Mouse (Mus musculus) testis, adult 2 months (tissue): Measurements from ENCODE around the gene Dlg2. TPM values are rescaled to one million over a fixed set of nuclear protein-coding genes. Genes with fewer than 3 reads are reported as not detected.

Experiments
- H3K27ac ChIP-seq: fragments of 200-500 bp; 2 replicates; pipeline ENCODE4 v1.5.1; 2012; ENCODE audit warnings: low read depth, low read length; ENCODE audit not compliant: control insufficient read depth, insufficient read depth
- H3K27me3 ChIP-seq: fragments of 200-500 bp; 2 replicates; pipeline ENCODE4 v1.6.1; 2012; ENCODE audit warnings: mild to moderate bottlenecking, low read length, moderate library complexity; ENCODE audit not compliant: control insufficient read depth, insufficient read depth
- H3K36me3 ChIP-seq: fragments of 200-500 bp; 2 replicates; pipeline ENCODE4 v1.6.1; 2012; ENCODE audit warnings: mild to moderate bottlenecking, low read length; ENCODE audit not compliant: control insufficient read depth, insufficient read depth
- H3K4me1 ChIP-seq: fragments of 200-500 bp; 2 replicates; pipeline ENCODE4 v1.6.1; 2012; ENCODE audit warnings: low read length; ENCODE audit not compliant: control insufficient read depth, insufficient read depth
- H3K4me3 ChIP-seq: fragments of 200-500 bp; 2 replicates; pipeline ENCODE4 v1.5.1; 2012; ENCODE audit warnings: low read depth, mild to moderate bottlenecking, low read length, moderate library complexity, mixed read lengths; ENCODE audit not compliant: control insufficient read depth
- CTCF ChIP-seq: fragments of 200-500 bp; IDR thresholded peaks from 2 replicates; pipeline ENCODE4 v1.5.1; 2012; ENCODE audit warnings: low read depth, mild to moderate bottlenecking, inconsistent platforms, low read length, moderate library complexity; ENCODE audit not compliant: control insufficient read depth, insufficient read depth, insufficient replicate concordance
- POLR2A ChIP-seq: fragments of 200-500 bp; IDR thresholded peaks from 2 replicates; pipeline ENCODE4 v1.6.1; 2012; ENCODE audit warnings: low read depth, mild to moderate bottlenecking, inconsistent platforms, low read length, moderate library complexity; ENCODE audit not compliant: control insufficient read depth
- polyA plus RNA-seq: library from polyadenylated mRNA; depleted of rRNA; stranded (reverse); fragments of >200 nt; gene quantifications from 2 replicates; pipeline ENCODE4 v1.2.3, GENCODE M21; 2012

The Dlg2 gene
- polyA plus RNA-seq, 1 experiment = 13.3 TPM

DNA sequence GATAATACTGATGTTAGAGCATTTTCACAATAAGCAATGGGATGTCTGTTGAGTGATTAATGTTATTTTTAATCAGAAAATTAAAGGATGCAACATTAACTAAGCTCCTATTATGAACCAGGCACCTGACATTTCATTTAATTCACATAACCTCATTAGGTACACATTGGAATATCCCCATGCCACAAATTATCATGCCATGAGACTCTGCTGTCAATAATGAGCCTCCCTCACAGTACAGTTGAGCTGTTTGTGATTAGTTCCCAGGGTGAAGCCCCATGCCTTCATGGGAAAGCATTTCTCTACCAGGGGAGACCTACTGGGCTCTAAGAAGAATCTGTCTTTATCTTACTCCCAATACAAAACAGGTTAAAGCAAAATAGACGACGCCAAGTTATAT lies 697.1 kb downstream of the Dlg2 start:
- TF ChIP-seq CTCF (no peak), POLR2A (no peak)
- H3K27me3 ChIP-seq = no peaks in the 10 kb centered on the region
- no peaks in the 10 kb centered on the region for H3K36me3 ChIP-seq
- H3K4me1 ChIP-seq = no peaks in the 10 kb centered on the region
- no peak overlapping the region for H3K4me3 ChIP-seq
- no peak overlapping the region for H3K27ac ChIP-seq

DNA sequence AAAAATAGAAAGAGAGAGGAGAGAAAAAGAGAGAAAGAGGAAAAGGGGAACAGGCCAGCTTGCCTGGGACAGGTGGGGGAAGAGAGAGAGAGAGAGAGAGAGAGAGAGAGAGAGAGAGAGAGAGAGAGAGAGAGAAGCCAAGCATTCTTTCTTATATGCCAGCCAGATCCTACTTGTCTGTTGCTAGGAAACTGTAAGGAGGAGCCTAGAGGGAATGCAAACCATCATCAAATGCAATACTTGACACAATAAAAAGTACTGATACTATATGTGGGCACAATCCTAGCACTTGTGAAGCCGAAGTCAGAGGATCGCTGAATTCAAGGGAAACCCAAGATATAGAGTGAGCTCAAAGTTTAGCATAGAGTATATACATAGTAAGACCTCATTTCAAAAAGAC lies 711.7 kb downstream of the Dlg2 start:
- no peaks in the 10 kb centered on the region for H3K36me3 ChIP-seq
- H3K4me1 ChIP-seq = no peaks in the 10 kb centered on the region
- no peak for TF ChIP-seq CTCF
- no peak for TF ChIP-seq POLR2A
- no peak overlapping the region for H3K4me3 ChIP-seq
- no peaks in the 10 kb centered on the region for H3K27me3 ChIP-seq
- no peak overlapping the region for H3K27ac ChIP-seq

GRCm38 (mm10) chr7:91199372-91199771 lies 722.9 kb downstream of the Dlg2 start:
- TF ChIP-seq CTCF (no peak), POLR2A (no peak)
- Histone ChIP-seq H3K27ac (no peak overlapping the region), H3K36me3 (no peaks in the 10 kb centered on the region)

DNA sequence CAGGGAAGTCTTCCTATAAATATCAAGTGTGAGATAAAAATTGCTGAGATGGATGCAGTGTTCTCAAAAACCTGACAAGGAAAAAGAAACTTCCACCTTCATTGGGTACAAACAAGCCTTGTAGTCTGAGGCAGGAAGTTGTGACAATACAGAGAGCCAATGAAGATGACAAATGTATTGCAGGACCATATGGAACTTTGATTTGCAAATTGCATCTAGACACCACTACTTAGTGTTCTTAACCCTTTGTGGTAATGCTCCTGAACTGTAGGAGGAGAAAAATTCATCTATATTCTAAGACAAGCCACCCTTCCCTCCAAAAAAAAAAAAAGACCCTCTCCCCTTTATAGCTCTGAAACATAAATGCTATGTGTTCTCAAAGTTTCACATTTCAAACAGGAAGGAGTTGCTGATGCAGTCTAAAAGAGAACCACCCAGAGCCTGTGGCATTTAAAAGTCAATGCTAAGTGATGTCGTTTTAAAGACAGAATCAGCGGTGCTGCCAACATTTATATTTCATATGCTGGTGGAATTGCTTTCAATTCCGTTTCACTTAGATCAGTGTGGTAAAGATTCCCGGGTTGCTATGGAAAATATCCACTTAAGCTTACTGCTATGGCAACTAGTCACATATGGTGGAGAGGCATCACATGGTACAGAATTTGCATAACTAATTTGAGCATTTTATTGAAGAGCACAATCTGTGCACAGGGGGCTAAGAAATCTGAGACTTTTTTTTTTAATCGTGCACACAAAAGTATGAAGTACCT lies 731.8 kb downstream of the Dlg2 start:
- no peaks in the 10 kb centered on the region for H3K4me1 ChIP-seq
- no peaks in the 10 kb centered on the region for H3K27me3 ChIP-seq
- no peak overlapping the region for H3K27ac ChIP-seq
- no peaks in the 10 kb centered on the region for H3K36me3 ChIP-seq
- no peak overlapping the region for H3K4me3 ChIP-seq
- TF ChIP-seq CTCF (no peak), POLR2A (no peak)

More at GRCm38 (mm10) chr7:91199372-91199771, 722.9 kb downstream of the Dlg2 start:
- Histone ChIP-seq H3K4me3 (no peak overlapping the region), H3K4me1 (no peaks in the 10 kb centered on the region), H3K27me3 (no peaks in the 10 kb centered on the region)

DNA sequence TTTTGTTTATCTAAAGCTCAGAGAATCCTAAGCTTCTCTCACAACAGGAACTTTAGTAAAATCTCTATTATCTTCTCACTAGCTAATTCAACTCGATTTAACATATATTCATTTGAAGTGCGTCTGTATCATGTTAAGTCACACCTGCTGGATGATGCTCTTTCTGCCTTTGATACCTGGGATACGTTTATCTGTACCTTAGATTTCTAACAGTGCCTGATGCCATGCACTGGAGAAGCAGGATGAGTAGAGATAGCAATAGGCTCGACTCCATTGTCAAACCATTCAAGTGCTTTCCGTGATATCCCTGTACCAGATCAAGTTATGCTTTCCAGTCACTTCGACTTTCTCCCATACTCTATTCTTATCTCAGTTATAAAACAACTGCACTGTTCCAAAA lies 732.5 kb downstream of the Dlg2 start:
- Histone ChIP-seq H3K27ac (no peak overlapping the region), H3K27me3 (no peaks in the 10 kb centered on the region), H3K36me3 (no peaks in the 10 kb centered on the region), H3K4me3 (no peak overlapping the region), H3K4me1 (no peaks in the 10 kb centered on the region)
- TF ChIP-seq CTCF (no peak), POLR2A (no peak)

DNA sequence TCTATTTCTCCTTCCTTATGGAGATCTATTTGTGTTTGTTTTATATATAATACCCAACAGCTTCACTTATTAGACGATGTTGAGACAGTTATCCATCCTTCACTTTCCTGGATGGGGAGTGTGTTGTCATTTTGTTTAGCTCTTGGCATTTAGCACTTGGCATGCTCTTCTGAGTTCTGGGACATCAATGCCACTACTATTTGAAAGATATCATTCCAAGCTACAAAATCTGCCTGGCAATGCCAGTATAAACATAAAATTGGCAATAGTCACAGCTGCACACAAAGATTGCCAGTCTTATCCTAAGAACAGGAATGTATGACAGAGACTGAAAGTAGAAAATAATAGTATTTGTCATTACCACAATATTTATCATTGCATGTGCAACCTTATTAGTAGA lies 735.8 kb downstream of the Dlg2 start:
- no peaks in the 10 kb centered on the region for H3K27me3 ChIP-seq
- H3K4me1 ChIP-seq = no peaks in the 10 kb centered on the region
- no peak overlapping the region for H3K4me3 ChIP-seq
- no peak overlapping the region for H3K27ac ChIP-seq
- no peaks in the 10 kb centered on the region for H3K36me3 ChIP-seq
- TF ChIP-seq POLR2A (no peak), CTCF (no peak)

DNA sequence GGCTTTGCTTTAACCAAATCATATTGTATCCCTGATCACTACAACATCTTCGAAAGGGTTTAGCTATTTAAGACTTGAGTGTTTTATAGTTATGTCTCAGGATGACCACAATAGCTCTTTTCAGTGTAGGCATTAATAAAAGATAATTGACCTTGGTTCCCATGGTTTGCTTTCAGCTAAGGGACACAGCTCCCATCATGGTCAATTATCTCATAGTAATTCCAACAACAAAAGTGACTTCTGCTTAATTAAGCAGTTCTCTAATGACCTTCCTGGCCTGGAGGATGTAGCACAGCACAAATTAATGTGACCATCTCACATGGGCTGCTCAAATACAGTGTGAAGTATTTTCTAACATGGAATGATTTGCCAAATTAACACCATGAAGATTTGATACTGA lies 738.4 kb downstream of the Dlg2 start:
- H3K36me3 ChIP-seq = no peaks in the 10 kb centered on the region
- TF ChIP-seq CTCF (no peak), POLR2A (no peak)
- H3K4me3 ChIP-seq = no peak overlapping the region
- H3K27me3 ChIP-seq = no peaks in the 10 kb centered on the region
- no peaks in the 10 kb centered on the region for H3K4me1 ChIP-seq
- no peak overlapping the region for H3K27ac ChIP-seq
